Mouse (Mus musculus): ENCODE results near the gene Klhl10.

Klhl10 gene

DNA sequence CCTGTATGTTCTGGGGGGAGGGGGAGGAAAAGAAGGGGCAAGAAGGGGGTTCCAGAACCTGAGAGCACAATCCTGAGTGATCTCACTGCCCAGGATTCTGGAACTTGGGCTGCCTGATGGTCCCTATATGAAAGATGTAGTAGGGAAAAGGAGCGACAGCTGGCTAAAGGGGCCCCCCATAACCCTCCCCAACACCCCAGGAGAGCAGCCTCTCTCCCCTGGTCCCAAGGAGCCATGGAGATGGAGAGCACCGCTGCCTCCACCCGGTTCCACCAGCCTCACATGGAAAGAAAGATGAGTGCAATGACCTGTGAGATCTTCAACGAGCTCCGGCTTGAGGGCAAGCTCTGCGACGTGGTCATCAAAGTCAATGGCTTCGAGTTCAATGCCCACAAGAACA is at the start of gene Klhl10, which contains the start of gene Nt5c3b:
Gene Klhl10, plus strand, starts transcription at position 121 of the 400 bp plus-strand sequence.
Gene Nt5c3b, minus strand, starts transcription at position 12 of the 400 bp plus-strand sequence.
- no peak for DNase-seq

- no peak for DNase-seq
These were observed 48.8 kb upstream of the Klhl10 start for GRCm38 (mm10) chr11:100392958-100393357.

GRCm38 (mm10) chr11:100393733-100394132 is 48.0 kb upstream of the Klhl10 start:
- DNase-seq = no peak

DNA sequence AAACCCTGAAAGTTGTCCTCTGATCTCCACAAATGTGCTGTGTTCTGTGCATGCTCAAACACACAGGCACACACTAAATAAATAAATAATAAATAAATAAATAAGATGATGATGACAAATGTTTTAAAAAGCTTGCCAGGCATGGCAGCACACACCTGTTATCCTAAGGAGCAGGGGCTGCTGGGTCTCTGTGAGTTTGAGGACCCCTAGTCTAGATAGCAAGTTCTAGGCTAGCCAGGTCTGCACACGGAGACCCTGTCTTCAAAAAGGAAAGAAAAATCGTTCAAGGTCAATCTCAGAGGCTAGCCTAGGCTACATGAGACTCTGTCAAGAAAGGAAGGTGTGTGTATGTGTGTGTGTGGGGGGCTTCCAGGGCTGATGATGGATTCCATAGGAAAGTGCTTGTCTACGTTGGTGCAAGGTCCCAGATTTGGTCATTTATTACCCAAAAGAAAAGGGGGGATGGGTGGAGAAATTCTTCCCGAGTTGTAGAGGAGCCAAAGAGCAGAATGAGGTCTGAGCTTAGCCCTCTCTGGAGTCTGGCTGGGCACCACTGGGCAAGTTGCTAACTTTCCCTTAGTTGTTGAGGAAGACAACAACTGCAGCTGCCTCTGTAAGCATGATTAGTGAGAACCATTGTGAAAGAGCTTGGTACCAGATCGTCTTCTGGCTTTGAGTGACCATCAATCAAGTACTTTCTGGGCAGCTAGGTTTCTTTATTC is 47.2 kb upstream of the Klhl10 start:
- DNase-seq = no peak

DNA sequence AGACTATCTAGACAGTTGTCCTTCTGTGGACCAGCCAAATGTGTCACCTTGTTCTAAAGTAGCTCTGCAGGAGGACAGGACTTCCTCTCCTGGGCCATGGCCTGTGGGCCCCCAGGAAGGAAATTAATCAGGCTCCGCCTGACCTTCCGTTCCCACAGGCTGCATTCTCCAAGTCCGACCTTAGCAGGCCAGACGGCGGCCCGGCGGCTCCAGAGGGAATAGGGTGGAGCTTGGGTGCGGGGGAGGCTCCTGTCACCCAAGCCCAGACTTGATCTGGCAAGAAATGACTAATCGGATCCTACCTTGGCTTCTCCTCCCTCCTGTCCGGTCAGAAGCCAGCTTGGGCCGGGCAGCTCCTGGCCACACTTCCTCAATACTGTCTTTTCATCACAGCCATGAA is 46.5 kb upstream of the Klhl10 start:
- DNase-seq = no peak

- DNase-seq = no peak
These were observed 45.7 kb upstream of the Klhl10 start for GRCm38 (mm10) chr11:100395861-100396631.

- peak; percentile 72 for DNase-seq
These were observed 44.7 kb upstream of the Klhl10 start for GRCm38 (mm10) chr11:100396886-100397599.

- peak; percentile 97 for DNase-seq
These were observed 43.9 kb upstream of the Klhl10 start, which contains the start of gene Jup for GRCm38 (mm10) chr11:100397600-100398389. Jup (minus strand) TSS chr11:100397763.

GRCm38 (mm10) chr11:100398517-100398916 is 43.2 kb upstream of the Klhl10 start:
- no peak for DNase-seq

DNA sequence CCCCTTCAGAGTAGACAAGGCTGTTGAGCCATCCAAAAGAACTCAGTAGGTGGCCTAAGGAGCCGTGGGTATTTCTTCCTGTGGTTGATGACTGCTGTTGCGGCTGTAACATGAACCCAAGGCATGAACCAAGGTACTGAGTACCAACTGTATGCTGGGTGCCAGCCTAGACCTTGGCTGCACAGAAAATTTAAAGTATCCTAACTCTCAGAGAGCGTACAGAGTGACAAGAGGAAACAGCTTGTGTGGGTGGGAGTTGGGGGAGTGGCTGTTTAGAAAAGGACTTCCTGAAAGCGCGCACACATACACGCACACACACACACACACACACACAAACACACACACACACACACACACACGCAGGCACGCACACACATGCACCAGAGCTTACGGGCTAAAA is 42.4 kb upstream of the Klhl10 start:
- peak; percentile 56 for DNase-seq

GRCm38 (mm10) chr11:100399727-100400538 is 41.8 kb upstream of the Klhl10 start:
- no peak for DNase-seq

- DNase-seq = no peak
These were observed 40.9 kb upstream of the Klhl10 start for GRCm38 (mm10) chr11:100400842-100401241.

- DNase-seq = no peak
These were observed 39.5 kb upstream of the Klhl10 start for GRCm38 (mm10) chr11:100402240-100402639.

DNA sequence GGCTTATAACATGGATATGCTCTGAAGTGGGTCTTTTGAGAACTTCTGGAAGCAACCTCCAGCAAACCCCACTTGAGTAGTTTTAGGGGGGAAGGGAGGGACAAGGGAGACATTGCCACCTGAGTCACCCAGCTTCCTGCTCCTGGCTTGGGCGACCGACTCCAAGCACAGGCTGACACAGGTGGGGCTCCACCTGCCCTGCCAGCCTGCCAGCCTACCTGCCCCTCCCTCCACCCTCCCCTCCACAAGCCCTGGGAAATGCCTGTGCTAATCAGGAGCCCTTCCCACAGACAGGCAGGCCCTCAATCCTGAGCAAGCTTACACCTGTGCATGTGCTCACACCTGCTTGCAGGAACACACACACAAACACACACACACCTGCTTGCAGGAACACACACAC is 39.0 kb upstream of the Klhl10 start:
- no peak for DNase-seq

GRCm38 (mm10) chr11:100403445-100404134 is 38.1 kb upstream of the Klhl10 start:
- DNase-seq = no peak

DNA sequence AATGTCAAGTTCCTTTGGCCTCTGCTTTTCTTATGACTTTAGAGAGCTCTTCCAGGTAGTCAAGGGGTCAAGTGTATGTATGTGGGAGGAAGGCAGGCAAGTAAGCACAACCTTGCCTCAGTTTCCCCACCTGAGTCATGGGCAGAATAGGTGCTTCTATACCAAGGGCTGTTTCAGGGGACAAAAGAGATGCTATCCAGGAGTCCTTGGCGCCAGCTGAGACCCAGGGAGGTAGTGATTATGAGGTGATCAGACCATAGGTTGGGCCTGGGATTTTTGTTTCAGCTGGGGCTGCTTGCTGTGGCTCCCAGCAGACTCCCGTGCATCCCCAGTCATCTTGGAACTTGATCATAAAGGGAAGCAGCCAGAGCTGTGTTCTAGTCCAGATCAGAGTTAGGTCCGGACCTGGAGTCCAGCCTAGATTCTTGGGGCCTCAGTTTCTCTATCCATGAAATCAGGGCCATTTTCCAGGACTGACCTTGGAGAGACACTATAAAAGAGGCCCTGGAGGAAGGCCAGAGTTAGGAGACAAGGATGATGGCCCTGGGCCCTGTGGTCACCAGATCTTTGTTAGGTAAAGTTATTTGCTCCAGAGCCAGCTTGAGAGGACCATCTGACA is 37.2 kb upstream of the Klhl10 start:
- DNase-seq = no peak

DNA sequence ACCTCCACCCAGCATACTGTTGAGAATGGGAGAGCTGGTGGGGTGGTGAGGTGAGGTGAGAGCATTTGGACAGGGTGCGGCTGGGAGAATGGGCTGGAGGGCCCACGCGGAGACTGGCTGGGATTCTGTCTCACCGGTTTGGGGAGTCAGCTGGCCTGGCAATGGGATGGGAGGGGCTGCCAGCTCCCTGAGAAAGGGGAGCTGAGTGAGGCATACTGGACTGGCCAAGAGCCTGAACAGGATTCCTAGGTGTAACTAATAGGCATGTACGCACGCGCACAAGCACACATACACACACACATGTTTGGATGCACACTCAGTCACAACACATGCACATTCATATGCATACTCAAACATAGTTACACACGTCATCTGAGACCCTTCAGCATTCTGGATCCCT is 35.4 kb upstream of the Klhl10 start:
- no peak for DNase-seq

DNA sequence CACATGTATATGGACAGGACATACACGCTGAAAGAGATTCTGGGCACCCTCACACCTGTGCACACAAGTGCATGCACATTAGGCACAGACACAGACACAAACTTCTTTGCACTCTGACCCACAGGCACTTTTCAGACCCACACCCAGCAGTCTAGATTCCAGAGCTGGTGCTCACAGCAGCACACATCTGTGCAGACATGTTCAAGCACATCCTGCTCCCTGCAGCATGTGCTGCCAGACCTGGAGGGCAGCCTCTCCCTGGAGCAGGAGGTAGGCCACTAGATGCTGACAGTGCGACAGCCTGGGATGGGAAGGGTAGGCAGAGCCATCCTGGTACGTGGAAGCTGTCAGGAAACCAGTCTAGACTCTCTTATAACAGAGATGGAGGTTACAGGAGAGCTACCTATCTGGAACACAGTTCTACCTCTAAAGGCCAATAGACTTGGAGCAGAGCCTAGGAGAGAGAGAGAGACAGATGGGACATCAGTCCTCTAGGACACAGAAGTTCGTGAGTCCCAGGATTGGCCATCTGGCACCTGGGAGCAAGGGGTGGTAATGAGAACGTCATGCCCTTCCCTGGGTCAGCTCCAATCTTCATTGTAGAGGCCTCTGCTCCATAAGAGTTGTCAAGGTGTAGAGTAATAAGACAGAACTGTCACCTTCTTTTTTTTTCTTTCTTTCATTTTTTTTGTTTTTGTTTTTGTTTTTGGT is 34.6 kb upstream of the Klhl10 start:
- no peak for DNase-seq

GRCm38 (mm10) chr11:100408076-100408834 is 33.5 kb upstream of the Klhl10 start:
- peak; percentile 82 for DNase-seq
